Mouse (Mus musculus) lung, postnatal 10 days (tissue): ENCODE results near the gene Ehd2.
A peak's percentile ranks its signal among the peaks of the same experiment; 100 is the strongest.

Experiments used
- DNase-seq: peaks from one replicate; pipeline ENCODE4 v3.0.0; 2021

Gene Ehd2

GRCm38 (mm10) chr7:15974712-15975111, 7.3 kb upstream of the Ehd2 start:
- DNase-seq: peak; percentile 81

- no peak for DNase-seq
Measured at GRCm38 (mm10) chr7:15972247-15972646, 4.9 kb upstream of the Ehd2 start.

DNA sequence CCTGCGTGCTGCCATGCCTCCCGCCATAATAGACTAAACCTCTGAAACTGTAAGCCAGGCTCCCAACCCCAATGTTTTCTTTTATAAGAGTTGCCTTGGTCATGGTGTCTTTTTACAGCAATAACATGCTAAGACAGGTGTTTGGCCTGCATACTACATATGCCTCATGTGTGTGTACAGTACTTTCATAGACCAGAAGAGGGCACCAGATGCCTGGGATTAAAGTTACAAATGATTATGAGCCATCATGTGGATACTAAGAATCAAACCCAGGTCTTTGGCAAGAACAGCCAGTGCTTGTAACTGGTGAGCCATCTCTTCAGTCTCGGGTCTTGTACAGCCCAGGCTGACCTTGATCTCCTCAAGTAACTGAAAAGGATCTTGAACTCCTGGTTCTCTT, 2.3 kb upstream of the Ehd2 start:
- DNase-seq: no peak

- DNase-seq: no peak
Measured at GRCm38 (mm10) chr7:15968322-15968721, 955 bp upstream of the Ehd2 start.

- DNase-seq: no peak
Measured at GRCm38 (mm10) chr7:15966489-15966888, 878 bp downstream of the Ehd2 start.

GRCm38 (mm10) chr7:15963798-15964652, 3.3 kb downstream of the Ehd2 start:
- DNase-seq: no peak

DNA sequence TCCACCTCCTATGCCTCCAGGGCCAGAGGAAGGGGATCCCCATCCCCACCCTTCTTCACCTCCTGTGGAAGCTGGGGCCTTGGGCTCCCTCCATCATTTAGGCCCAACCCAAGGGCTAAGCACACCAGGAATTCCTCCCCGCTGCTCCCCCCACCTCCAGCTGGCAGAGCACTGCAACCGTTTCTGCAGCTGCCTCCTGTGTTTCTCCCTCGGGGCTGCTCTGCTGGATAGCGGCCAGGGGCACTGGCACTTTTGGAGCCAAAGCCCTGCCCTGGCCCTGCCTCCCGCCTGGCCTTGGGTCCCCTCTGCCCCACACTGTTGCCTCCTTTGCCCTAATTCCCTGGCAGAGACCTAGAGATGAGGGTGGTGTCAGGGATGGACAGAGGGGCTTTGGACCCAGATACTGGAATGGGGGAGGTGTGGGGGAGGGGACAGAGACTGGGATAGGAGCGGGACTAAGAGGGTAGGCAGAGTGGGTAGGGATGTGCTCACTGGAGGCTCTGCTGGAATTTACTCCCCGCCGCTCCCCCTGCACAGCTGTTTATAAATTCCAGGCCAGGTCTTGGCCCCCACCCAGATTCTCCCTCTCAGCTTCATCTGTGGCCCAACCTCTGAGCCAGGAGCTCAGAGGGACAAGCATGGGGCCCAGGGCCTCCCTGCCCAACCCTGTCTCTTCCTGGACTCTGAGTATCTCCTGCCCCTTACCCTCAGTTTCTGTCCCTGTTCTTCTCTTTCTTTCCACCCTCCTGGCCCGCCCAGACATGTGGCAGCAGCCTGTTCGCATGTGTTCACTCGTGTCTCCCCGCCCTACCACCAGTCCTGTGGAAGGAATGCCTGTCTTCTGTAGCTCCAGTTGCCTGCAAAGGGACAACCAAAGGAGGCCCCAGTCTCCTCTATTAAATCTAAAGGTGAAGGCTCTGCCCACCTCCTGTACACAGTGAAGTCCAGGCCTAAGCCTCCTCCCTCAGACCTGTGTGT, 4.8 kb downstream of the Ehd2 start:
- DNase-seq: peak; percentile 96

GRCm38 (mm10) chr7:15961798-15962197, 5.6 kb downstream of the Ehd2 start:
- no peak for DNase-seq

- DNase-seq: peak; percentile 72
Measured at GRCm38 (mm10) chr7:15961239-15961638, 6.1 kb downstream of the Ehd2 start.

GRCm38 (mm10) chr7:15960691-15961090, 6.7 kb downstream of the Ehd2 start:
- DNase-seq: peak; percentile 67

GRCm38 (mm10) chr7:15956143-15956542, 11.2 kb downstream of the Ehd2 start:
- peak; percentile 77 for DNase-seq

GRCm38 (mm10) chr7:15955509-15955908, 11.9 kb downstream of the Ehd2 start:
- DNase-seq: peak; percentile 72

DNA sequence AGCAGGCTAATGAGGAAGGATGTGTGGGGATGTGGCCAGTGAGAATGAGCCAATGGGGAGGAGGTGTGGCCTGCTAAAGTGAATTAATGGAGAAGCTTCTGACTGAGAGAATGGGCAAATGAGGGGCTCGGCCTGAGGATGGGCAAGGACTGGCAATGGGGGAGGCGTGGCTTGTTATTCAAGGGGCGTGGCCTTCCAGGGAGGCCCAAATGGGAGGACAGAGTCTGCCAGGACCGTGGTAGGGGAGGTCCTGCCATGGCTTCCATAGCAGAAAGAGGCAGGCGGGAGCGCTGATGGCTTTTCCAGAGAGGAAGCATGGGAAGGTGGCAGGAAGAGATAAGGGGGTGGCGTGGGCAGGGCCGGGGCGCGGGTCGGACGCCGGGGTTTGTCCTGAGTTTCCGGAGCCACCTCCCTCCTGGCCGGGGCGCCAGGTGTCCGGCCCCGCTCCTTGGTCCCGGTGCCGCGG, 12.4 kb downstream of the Ehd2 start:
- peak; percentile 94 for DNase-seq

DNA sequence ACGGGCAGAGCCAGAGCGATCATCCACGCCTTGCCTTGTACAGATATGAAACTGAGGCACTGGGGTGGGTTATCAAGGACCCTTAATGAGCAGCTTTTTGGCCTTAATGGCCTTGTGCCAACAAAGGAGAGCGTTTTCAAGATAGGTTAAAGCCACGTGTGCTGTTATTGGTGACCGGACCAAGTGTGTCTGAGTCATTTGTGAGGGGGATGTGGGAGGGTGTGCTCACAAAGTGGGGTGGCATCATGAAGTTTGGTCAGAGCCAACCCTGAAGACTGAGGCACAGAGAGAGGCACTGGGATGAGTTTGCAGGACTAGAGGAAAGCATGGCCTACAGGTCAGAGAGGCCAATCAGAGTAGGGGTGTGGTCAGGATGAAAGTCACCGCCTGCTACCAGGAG, 12.9 kb downstream of the Ehd2 start:
- DNase-seq: no peak

GRCm38 (mm10) chr7:15953307-15954074, 13.9 kb downstream of the Ehd2 start:
- DNase-seq: peak; percentile 53

- no peak for DNase-seq
Measured at GRCm38 (mm10) chr7:15952416-15952815, 15.0 kb downstream of the Ehd2 start.

GRCm38 (mm10) chr7:15950008-15950407, 17.4 kb downstream of the Ehd2 start:
- no peak for DNase-seq

DNA sequence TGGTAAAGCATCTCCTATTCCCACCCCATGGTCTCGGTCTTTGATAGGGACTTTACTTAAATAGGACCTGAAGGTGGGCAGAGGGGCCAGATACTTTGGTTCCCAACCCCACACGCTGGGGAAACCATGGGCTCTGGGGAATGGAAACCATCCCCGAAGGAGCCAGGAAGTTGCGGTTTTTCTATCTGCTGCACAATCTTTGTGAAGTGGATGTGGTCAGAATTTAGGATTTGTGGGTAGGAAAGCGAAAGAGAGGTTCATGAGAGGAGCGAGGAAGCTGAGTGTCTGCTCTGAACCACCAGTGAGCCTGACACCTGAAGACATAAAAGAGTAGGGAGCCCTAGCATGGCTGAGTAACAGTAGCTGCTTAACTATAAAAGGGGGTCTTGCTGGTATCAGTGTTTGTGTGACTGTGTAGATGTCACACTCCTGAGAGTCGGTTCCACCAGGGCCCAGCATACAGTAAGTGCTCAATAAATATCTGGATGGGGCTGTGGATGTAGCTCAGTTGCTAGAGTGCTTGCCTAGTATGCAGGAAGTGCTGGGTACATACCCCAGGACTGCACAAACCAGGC, 18.1 kb downstream of the Ehd2 start:
- DNase-seq: no peak

- DNase-seq: peak; percentile 94
Measured at GRCm38 (mm10) chr7:15948381-15948941, 18.9 kb downstream of the Ehd2 start.

DNA sequence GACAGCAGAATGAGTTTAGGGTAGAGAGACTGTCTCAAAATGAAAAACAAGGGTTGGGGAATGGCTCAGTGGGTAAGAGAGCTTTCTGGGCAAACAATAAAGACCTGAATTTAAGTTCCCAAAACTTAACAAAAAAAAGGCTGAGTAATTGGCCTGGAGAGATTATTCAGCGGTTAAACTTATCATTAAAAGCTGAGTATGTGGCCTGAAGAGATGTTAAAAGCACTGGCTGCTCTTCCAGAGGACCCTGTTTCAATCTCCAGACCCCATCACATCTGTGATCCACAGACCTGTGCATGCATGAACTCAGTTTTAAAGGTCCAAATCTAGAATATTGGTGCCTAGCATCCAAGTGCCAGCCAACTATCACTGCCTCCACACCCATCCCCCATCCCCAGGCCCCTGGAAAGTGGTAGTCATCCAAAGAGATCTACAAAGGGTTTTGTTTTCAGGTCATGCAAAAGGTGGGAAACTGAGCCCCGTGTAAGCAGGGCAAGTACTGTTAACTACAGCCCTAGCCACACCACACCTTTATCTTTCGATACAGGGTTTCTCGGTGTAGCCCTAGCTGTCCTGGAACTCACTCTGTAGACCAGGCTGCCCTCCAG, 19.6 kb downstream of the Ehd2 start:
- no peak for DNase-seq

DNA sequence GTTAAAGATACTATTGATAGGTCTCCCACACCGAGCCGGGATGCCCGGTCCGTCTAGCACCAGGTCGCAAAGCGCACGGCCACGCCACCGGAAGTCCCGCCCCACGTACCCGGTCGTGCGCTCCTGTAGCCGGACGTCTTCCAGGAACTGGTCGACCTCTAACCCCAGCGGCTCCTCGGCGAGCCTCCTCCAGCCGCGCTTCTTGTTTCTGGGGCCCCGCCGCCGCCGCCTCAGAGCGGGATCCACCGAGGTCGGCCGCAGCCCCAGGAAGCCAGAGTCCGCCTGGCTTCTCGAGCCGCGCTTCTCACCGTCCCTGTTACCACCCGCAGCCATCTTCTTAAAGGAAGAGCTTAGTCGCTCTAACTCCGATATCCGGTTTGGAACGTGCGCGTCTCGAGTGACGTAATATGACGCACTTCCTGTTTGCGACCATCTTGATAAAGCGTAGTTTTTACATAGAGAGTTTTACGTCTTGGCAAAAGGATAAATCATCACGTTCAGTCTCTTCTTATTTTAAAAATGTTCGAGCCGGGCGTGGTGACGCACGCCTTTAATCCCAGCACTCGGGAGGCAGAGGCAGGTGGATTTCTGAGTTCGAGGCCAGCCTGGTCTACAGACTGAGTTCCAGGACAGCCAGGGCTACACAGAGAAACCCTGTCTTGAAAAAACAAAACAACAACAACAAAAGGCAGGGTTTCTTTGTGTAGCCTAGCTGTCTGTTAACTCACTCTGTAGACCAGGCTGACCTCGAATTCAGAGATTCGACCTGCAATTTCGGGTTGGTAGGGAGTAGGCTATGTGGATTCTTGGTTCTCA, 21.4 kb downstream of the Ehd2 start, which contains the start of gene Nop53:
Gene Nop53 (minus strand): TSS at position 354 of the 816 bp plus-strand sequence.
- DNase-seq: peak; percentile 95
